Mouse (Mus musculus) intestine, embryonic 14.5 days (tissue): ENCODE data around the gene Scn3a. TPM values are rescaled to one million over a fixed set of nuclear protein-coding genes. Genes with fewer than 3 reads are reported as not detected.
A peak's percentile ranks its signal among the peaks of the same experiment; 100 is the strongest.

ENCODE experiments used
- ATAC-seq: fragments of 200-750 bp; cut with Nextera tagmentation; replicated peaks from 2 replicates; pipeline ENCODE4 v1.8.0; 2017; ENCODE audit warnings: low read depth, moderate number of reproducible peaks, moderate TSS enrichment, moderate library complexity; ENCODE audit not compliant: low FRiP score, low TSS enrichment
- DNase-seq: peaks from one replicate; pipeline ENCODE4 v3.0.0-alpha.2; 2018; ENCODE audit warnings: low spot score
- H3K27ac ChIP-seq: fragments of 300-500 bp; sonication (generic); 2 replicates; pipeline ENCODE4 v1.5.1; 2014; ENCODE audit warnings: low read depth, mild to moderate bottlenecking, control low read depth
- H3K27me3 ChIP-seq: fragments of 300-500 bp; sonication (generic); replicated peaks from 2 replicates; pipeline ENCODE4 v1.6.1; 2014; ENCODE audit warnings: low read length, control low read depth; ENCODE audit not compliant: control insufficient read depth, insufficient read depth
- H3K36me3 ChIP-seq: fragments of 300-500 bp; sonication (generic); 2 replicates; pipeline ENCODE4 v1.6.1; 2014; ENCODE audit warnings: low read length, control low read depth; ENCODE audit not compliant: control insufficient read depth, insufficient read depth
- H3K4me1 ChIP-seq: fragments of 300-500 bp; sonication (generic); replicated peaks from 2 replicates; pipeline ENCODE4 v1.6.1; 2014; ENCODE audit warnings: low read length, control low read depth, mixed read lengths; ENCODE audit not compliant: control insufficient read depth, insufficient read depth
- H3K4me2 ChIP-seq: fragments of 300-500 bp; sonication (generic); 2 replicates; pipeline ENCODE4 v1.6.1; 2014; ENCODE audit warnings: low read length
- H3K4me3 ChIP-seq: fragments of 300-500 bp; sonication (generic); 2 replicates; pipeline ENCODE4 v1.5.1; 2014; ENCODE audit warnings: low read depth, low read length, control low read depth, mixed read lengths
- H3K9ac ChIP-seq: fragments of 300-500 bp; sonication (generic); 2 replicates; pipeline ENCODE4 v1.6.1; 2014; ENCODE audit warnings: mild to moderate bottlenecking, low read length
- H3K9me3 ChIP-seq: fragments of 300-500 bp; sonication (generic); 2 replicates; pipeline ENCODE4 v1.6.1; 2016; ENCODE audit warnings: low read length, control low read depth; ENCODE audit not compliant: control insufficient read depth
- WGBS: fragments of 180-500 bp; shearing (Covaris S2); extraction: QIAGEN DNeasy Blood & Tissue Kit; methylation state at CpG from one replicate; pipeline ENCODE4 v1.1.7; 2014; 5-methylcytosine and 5-hydroxymethylcytosine counted together
- polyA plus RNA-seq: library from polyadenylated mRNA; unstranded; fragments of >200 nt; fragmentation: Nextera tagmentation; extraction: Ambion mirVana; gene quantifications from 2 replicates; pipeline ENCODE4 v1.2.1, GENCODE M21; 2014

Scn3a gene
- polyA plus RNA-seq, 1 experiment from 2014 or later: 4.9 TPM

GRCm38 (mm10) chr2:65441110-65441509, 126.3 kb downstream of the Scn3a start:
- Histone ChIP-seq H3K4me3 (no peak overlapping the region), H3K27ac (no peak overlapping the region), H3K9me3 (no peaks in the 10 kb centered on the region), H3K9ac (no peak overlapping the region), H3K4me2 (no peak overlapping the region), H3K36me3 (no peaks in the 10 kb centered on the region), H3K4me1 (no peaks in the 10 kb centered on the region), H3K27me3 (no peaks in the 10 kb centered on the region)
- WGBS: 82% methylated on average over 6 of the region's 6 CpGs
- ATAC-seq (no peak), DNase-seq (no peak)

- no peak overlapping the region for H3K27ac ChIP-seq
- H3K4me2 ChIP-seq: no peak overlapping the region
- no peaks in the 10 kb centered on the region for H3K36me3 ChIP-seq
- H3K4me3 ChIP-seq: no peak overlapping the region
- no peak overlapping the region for H3K9ac ChIP-seq
- no peaks in the 10 kb centered on the region for H3K4me1 ChIP-seq
- no peak for ATAC-seq
- no peaks in the 10 kb centered on the region for H3K27me3 ChIP-seq
- DNase-seq: no peak
- no peaks in the 10 kb centered on the region for H3K9me3 ChIP-seq
- WGBS: 85% methylated on average over 1 of the region's 1 CpGs
Observed at GRCm38 (mm10) chr2:65436917-65437316, 130.5 kb downstream of the Scn3a start.

GRCm38 (mm10) chr2:65423501-65423900, 143.9 kb downstream of the Scn3a start:
- H3K9ac ChIP-seq: no peak overlapping the region
- H3K4me3 ChIP-seq: no peak overlapping the region
- no peaks in the 10 kb centered on the region for H3K9me3 ChIP-seq
- ATAC-seq: no peak
- no peaks in the 10 kb centered on the region for H3K27me3 ChIP-seq
- 67% methylated on average over 5 of the region's 5 CpGs for WGBS
- no peak for DNase-seq
- no peaks in the 10 kb centered on the region for H3K36me3 ChIP-seq
- no peak overlapping the region for H3K4me2 ChIP-seq
- H3K4me1 ChIP-seq: no peaks in the 10 kb centered on the region
- H3K27ac ChIP-seq: no peak overlapping the region

- no peaks in the 10 kb centered on the region for H3K4me1 ChIP-seq
- H3K9ac ChIP-seq: no peak overlapping the region
- H3K4me3 ChIP-seq: no peak overlapping the region
- H3K27ac ChIP-seq: no peak overlapping the region
- H3K4me2 ChIP-seq: no peak overlapping the region
- no peaks in the 10 kb centered on the region for H3K36me3 ChIP-seq
- no peaks in the 10 kb centered on the region for H3K27me3 ChIP-seq
- 64% methylated on average over 11 of the region's 11 CpGs for WGBS
- DNase-seq: no peak
- 0 out of 2 replicates have a peak, but pooled peaks cover 3% of the 10 kb centered on the region for H3K9me3 ChIP-seq
- ATAC-seq: no peak
Observed at GRCm38 (mm10) chr2:65421259-65422255, 145.9 kb downstream of the Scn3a start.

GRCm38 (mm10) chr2:65418608-65419007, 148.8 kb downstream of the Scn3a start:
- no peak overlapping the region for H3K4me3 ChIP-seq
- ATAC-seq (no peak), DNase-seq (no peak)
- H3K27me3 ChIP-seq: no peaks in the 10 kb centered on the region
- WGBS: 55% methylated on average over 1 of the region's 1 CpGs
- H3K4me1 ChIP-seq: no peaks in the 10 kb centered on the region; the same call in 1 of the 2 replicates
- no peak overlapping the region for H3K9ac ChIP-seq
- H3K4me2 ChIP-seq: no peak overlapping the region
- 0 out of 2 replicates have a peak, but pooled peaks cover 3% of the 10 kb centered on the region for H3K9me3 ChIP-seq
- no peaks in the 10 kb centered on the region for H3K36me3 ChIP-seq
- H3K27ac ChIP-seq: no peak overlapping the region

GRCm38 (mm10) chr2:65416535-65416934, 150.9 kb downstream of the Scn3a start:
- 0 out of 2 replicates have a peak, but pooled peaks cover 3% of the 10 kb centered on the region for H3K9me3 ChIP-seq
- no peak overlapping the region for H3K4me3 ChIP-seq
- no peak for ATAC-seq
- no peak overlapping the region for H3K4me2 ChIP-seq
- WGBS: 91% methylated on average over 1 of the region's 1 CpGs
- H3K4me1 ChIP-seq: no peaks in the 10 kb centered on the region; the same call in 1 of the 2 replicates
- H3K9ac ChIP-seq: no peak overlapping the region
- no peaks in the 10 kb centered on the region for H3K36me3 ChIP-seq
- H3K27me3 ChIP-seq: no peaks in the 10 kb centered on the region
- DNase-seq: no peak
- H3K27ac ChIP-seq: no peak overlapping the region

GRCm38 (mm10) chr2:65415294-65415693, 152.1 kb downstream of the Scn3a start:
- no peak for DNase-seq
- no peak overlapping the region for H3K4me3 ChIP-seq
- H3K9ac ChIP-seq: no peak overlapping the region
- H3K36me3 ChIP-seq: no peaks in the 10 kb centered on the region
- H3K27me3 ChIP-seq: no peaks in the 10 kb centered on the region
- no peak overlapping the region for H3K27ac ChIP-seq
- H3K4me1 ChIP-seq: no peaks in the 10 kb centered on the region; the same call in 1 of the 2 replicates
- H3K4me2 ChIP-seq: peak overlapping the region; percentile 68
- no peak for ATAC-seq
- WGBS: 4% methylated on average over 2 of the region's 2 CpGs
- H3K9me3 ChIP-seq: 0 out of 2 replicates have a peak, but pooled peaks cover 3% of the 10 kb centered on the region

GRCm38 (mm10) chr2:65414806-65415281, 152.6 kb downstream of the Scn3a start:
- H3K36me3 ChIP-seq: no peaks in the 10 kb centered on the region
- no peak overlapping the region for H3K27ac ChIP-seq
- peak overlapping the region; percentile 33; the same call in 1 of the 2 replicates for H3K4me3 ChIP-seq
- H3K27me3 ChIP-seq: no peaks in the 10 kb centered on the region
- peak overlapping the region; percentile 68 for H3K4me2 ChIP-seq
- 0 out of 2 replicates have a peak, but pooled peaks cover 3% of the 10 kb centered on the region for H3K9me3 ChIP-seq
- DNase-seq (peak; percentile 60), ATAC-seq (peak; percentile 50; the same call in 1 of the 2 replicates)
- H3K4me1 ChIP-seq: no peaks in the 10 kb centered on the region; the same call in 1 of the 2 replicates
- H3K9ac ChIP-seq: no peak overlapping the region
- WGBS: 3% methylated on average over 6 of the region's 6 CpGs
